ENCODE assay signal across 13 mouse cellular contexts in genomic region chr14:54756382-54756781, GRCm38 (mm10). TPM values are rescaled to one million over a fixed set of nuclear protein-coding genes. Genes with fewer than 3 reads are reported as not detected.
A peak's percentile ranks its signal among the peaks of the same experiment; 100 is the strongest.
DNase-seq lines count a peak whose midpoint lies in the region; ATAC-seq and TF ChIP-seq lines count a peak whose summit lies in the region.
"Had no signal": no experiment of that assay in that cellular context is flagged by ENCODE, and none has a peak within 500 bp of the region (broad histone marks: within the 10 kb centered on the region; RNA-seq: fewer than 3 reads in every experiment).

No protein-coding gene starts in this region.

- no peak overlapping the region for H3K4me2 ChIP-seq in lung, postnatal 0 days (replicated peaks; ENCODE audit: low read depth, low read length)
- H3K4me2 ChIP-seq in midbrain, embryonic 16.5 days (ENCODE audit: low read length): no peak overlapping the region
- H3K4me2 ChIP-seq: limb, embryonic 13.5 days had no signal

- peaks cover 3% of the 10 kb centered on the region; the same call in 1 of the 2 replicates for H3K4me1 ChIP-seq in lung, postnatal 0 days (ENCODE audit: insufficient read depth, low read depth, low read length)
- H3K4me1 ChIP-seq in midbrain, embryonic 16.5 days (ENCODE audit: control insufficient read depth, insufficient read depth, low read length): peaks cover 12% of the 10 kb centered on the region

- no peak for ATAC-seq in lung, postnatal 0 days
- no peak for ATAC-seq in midbrain, embryonic 16.5 days

- peak; percentile 34 for DNase-seq in gastrocnemius, adult 2 months
- DNase-seq in gastrocnemius, adult 8-10 months (ENCODE audit: low spot score in 2 of 2): no peak
- DNase-seq in lung, postnatal 0 days (ENCODE audit: low spot score): peak; percentile 30
- DNase-seq in lung, postnatal 14 days: no peak
- peak; percentile 44 for DNase-seq in kidney, postnatal 14 days
- DNase-seq in skeletal muscle tissue, adult 2 months (ENCODE audit: low read depth, low spot score): peak; percentile 34
- DNase-seq in left cerebral cortex, adult 18-20 months (ENCODE audit: low spot score in 2 of 2): no peak
- DNase-seq: cerebellum, postnatal 25 days had no signal

- no peak for TF ChIP-seq CTCF in gastrocnemius, adult 2 months (IDR thresholded peaks at IDR 0.05)
- TF ChIP-seq CTCF in lung, postnatal 0 days (IDR thresholded peaks at IDR 0.05): no peak

- no peak for TF ChIP-seq EP300 in lung, postnatal 0 days (IDR thresholded peaks at IDR 0.05)

- WGBS in lung, postnatal 0 days: 43% methylated on average over 6 of the region's 6 CpGs
- WGBS in midbrain, embryonic 16.5 days: 88% methylated on average over 6 of the region's 6 CpGs

- H3K9ac ChIP-seq in lung, postnatal 0 days (replicated peaks; ENCODE audit: low read depth): no peak overlapping the region
- H3K9ac ChIP-seq in midbrain, embryonic 16.5 days (ENCODE audit: low read depth, low read length): no peak overlapping the region
- H3K9ac ChIP-seq: limb, embryonic 13.5 days had no signal

- no peaks in the 10 kb centered on the region for H3K36me3 ChIP-seq in lung, postnatal 0 days (ENCODE audit: insufficient read depth, low read length)
- no peaks in the 10 kb centered on the region for H3K36me3 ChIP-seq in midbrain, embryonic 16.5 days (ENCODE audit: control insufficient read depth, insufficient read depth, low read length)
- H3K36me3 ChIP-seq: limb, embryonic 13.5 days had no signal

- H3K27ac ChIP-seq in gastrocnemius, adult 2 months: peak overlapping the region; percentile 21; the same call in 1 of the 2 replicates
- H3K27ac ChIP-seq in lung, postnatal 0 days (ENCODE audit: low read length): no peak overlapping the region
- H3K27ac ChIP-seq in midbrain, embryonic 16.5 days (ENCODE audit: low read length): no peak overlapping the region
- H3K27ac ChIP-seq: limb, embryonic 13.5 days had no signal

- H3K9me3 ChIP-seq in lung, postnatal 0 days (ENCODE audit: low read length): no peaks in the 10 kb centered on the region
- no peaks in the 10 kb centered on the region for H3K9me3 ChIP-seq in midbrain, embryonic 16.5 days (replicated peaks; ENCODE audit: control insufficient read depth, low read length, poor library complexity, severe bottlenecking)
- H3K9me3 ChIP-seq: limb, embryonic 13.5 days had no signal

- intact Hi-C loops in gastrocnemius, adult 2 months (cut with DNase I): no loop called here

- no peak overlapping the region for H3K4me3 ChIP-seq in gastrocnemius, adult 2 months
- no peak overlapping the region for H3K4me3 ChIP-seq in lung, postnatal 0 days (ENCODE audit: low read depth, low read length)
- H3K4me3 ChIP-seq in midbrain, embryonic 16.5 days (ENCODE audit: low read depth, low read length): no peak overlapping the region
- H3K4me3 ChIP-seq: limb, embryonic 13.5 days had no signal

- H3K27me3 ChIP-seq in lung, postnatal 0 days (replicated peaks; ENCODE audit: insufficient read depth, low read length): no peaks in the 10 kb centered on the region
- no peaks in the 10 kb centered on the region for H3K27me3 ChIP-seq in midbrain, embryonic 16.5 days (ENCODE audit: control insufficient read depth, insufficient read depth, low read depth, low read length)
- H3K27me3 ChIP-seq: limb, embryonic 13.5 days had no signal

RNA-seq across cellular contexts. Expression of gene Slc7a8, which starts 25.4 kb away (rescaled TPM):
- 10 to 100 TPM; 21.4 to 23.6 TPM for total RNA-seq in gastrocnemius, adult 2 months (2021)
- total RNA-seq in gastrocnemius, adult 8-10 months (2022): 10 to 100 TPM; 11.3 to 17.4 (median 12.2) TPM
- polyA plus RNA-seq in lung, postnatal 0 days (2015; fragmentation: Nextera tagmentation; extraction: Ambion mirVana): 1.2 TPM in 2 replicates
- total RNA-seq in left cerebral cortex, adult 18-20 months (2021): 10 to 100 TPM; 48.7 to 52.5 TPM
- 8.8 and 12.0 TPM in 2 replicates for polyA plus RNA-seq in midbrain, embryonic 16.5 days (2015; fragmentation: Nextera tagmentation; extraction: Ambion mirVana)
- polyA plus RNA-seq: C2C12 had no signal

RNA-seq across cellular contexts. Expression of gene Cebpe, which starts 44.4 kb away (rescaled TPM):
- total RNA-seq in gastrocnemius, adult 2 months (2021): not detected
- not detected for total RNA-seq in gastrocnemius, adult 8-10 months (2022)
- polyA plus RNA-seq in lung, postnatal 0 days (2015; fragmentation: Nextera tagmentation; extraction: Ambion mirVana): 0.58 and 0.69 TPM in 2 replicates
- not detected for total RNA-seq in left cerebral cortex, adult 18-20 months (2021)
- polyA plus RNA-seq in midbrain, embryonic 16.5 days (2015; fragmentation: Nextera tagmentation; extraction: Ambion mirVana): not detected in 2 replicates
- total RNA-seq: heart, adult 18-20 months had no signal
- polyA plus RNA-seq: C2C12; limb, embryonic 13.5 days had no signal

RNA-seq across cellular contexts. Expression of gene Rnf212b, which starts 57.6 kb away (rescaled TPM):
- 1 to 10 TPM; 1.0 to 5.0 TPM for total RNA-seq in gastrocnemius, adult 2 months (2021)
- 1 to 10 TPM; 2.2 to 3.2 (median 2.5) TPM for total RNA-seq in gastrocnemius, adult 8-10 months (2022)
- not detected in 2 replicates for polyA plus RNA-seq in lung, postnatal 0 days (2015; fragmentation: Nextera tagmentation; extraction: Ambion mirVana)
- total RNA-seq in left cerebral cortex, adult 18-20 months (2021): not detected
- not detected in 2 replicates for polyA plus RNA-seq in midbrain, embryonic 16.5 days (2015; fragmentation: Nextera tagmentation; extraction: Ambion mirVana)
- total RNA-seq: monocyte, adult 5-6 weeks had no signal
- polyA plus RNA-seq: C2C12; limb, embryonic 13.5 days had no signal

RNA-seq across cellular contexts. Expression of gene Gm29776, which starts 57.7 kb away (rescaled TPM):
- total RNA-seq in gastrocnemius, adult 2 months (2021): not detected
- not detected for total RNA-seq in gastrocnemius, adult 8-10 months (2022)
- 0.20 and 0.25 TPM in 2 replicates for polyA plus RNA-seq in lung, postnatal 0 days (2015; fragmentation: Nextera tagmentation; extraction: Ambion mirVana)
- not detected for total RNA-seq in left cerebral cortex, adult 18-20 months (2021)
- 0.15 and 0.29 TPM in 2 replicates for polyA plus RNA-seq in midbrain, embryonic 16.5 days (2015; fragmentation: Nextera tagmentation; extraction: Ambion mirVana)
- total RNA-seq: heart, adult 18-20 months had no signal
- polyA plus RNA-seq: C2C12 had no signal

Comparison
In these comparisons a context has a peak if more than half of its experiments do, and no peak if none do; other contexts are left out.
1. DNase-seq: peak in gastrocnemius, adult 2 months (single experiment), lung, postnatal 0 days (single experiment), kidney, postnatal 14 days (single experiment) and skeletal muscle tissue, adult 2 months (single experiment); none in gastrocnemius, adult 8-10 months (0 of 2), lung, postnatal 14 days (single experiment) and left cerebral cortex, adult 18-20 months (0 of 2).